Mouse (Mus musculus) B cell, adult 2 months (primary cell): ENCODE results near the gene Pik3c2g.
"Not testable (repeated sequence)": the region's sequence is repeated elsewhere in the genome, so short reads cannot be mapped to it uniquely, and the experiment has no call there.

Experiments used
- DNase-seq, 2 experiments: peaks; one replicate each; pipeline ENCODE4 v3.0.0; 2022

The Pik3c2g gene

GRCm38 (mm10) chr6:139846889-139847544 is 260.0 kb downstream of the Pik3c2g start:
- no peak for DNase-seq

- DNase-seq = no peak
Observed at GRCm38 (mm10) chr6:139849931-139850330, 262.9 kb downstream of the Pik3c2g start.

- DNase-seq = no peak
Observed at GRCm38 (mm10) chr6:139851705-139852603, 264.9 kb downstream of the Pik3c2g start.

- DNase-seq = no peak
Observed at GRCm38 (mm10) chr6:139852836-139853235, 265.8 kb downstream of the Pik3c2g start.

GRCm38 (mm10) chr6:139860141-139860540 is 273.1 kb downstream of the Pik3c2g start:
- no peak for DNase-seq

GRCm38 (mm10) chr6:139861534-139861933 is 274.5 kb downstream of the Pik3c2g start:
- no peak for DNase-seq

- DNase-seq = no peak
Observed at GRCm38 (mm10) chr6:139865059-139865673, 278.1 kb downstream of the Pik3c2g start.

- no peak for DNase-seq
Observed at GRCm38 (mm10) chr6:139874418-139875176, 287.6 kb downstream of the Pik3c2g start.

- no peak for DNase-seq
Observed at GRCm38 (mm10) chr6:139876691-139877090, 289.7 kb downstream of the Pik3c2g start.

GRCm38 (mm10) chr6:139877476-139878361 is 290.7 kb downstream of the Pik3c2g start:
- no peak for DNase-seq

GRCm38 (mm10) chr6:139878362-139878696 is 291.3 kb downstream of the Pik3c2g start:
- DNase-seq = no peak

- DNase-seq = no peak
Observed at GRCm38 (mm10) chr6:139882076-139882475, 295.1 kb downstream of the Pik3c2g start.

GRCm38 (mm10) chr6:139887175-139887574 is 300.2 kb downstream of the Pik3c2g start:
- DNase-seq = no peak

- DNase-seq = no peak
Observed at GRCm38 (mm10) chr6:139895637-139896036, 308.6 kb downstream of the Pik3c2g start.

- DNase-seq = no peak
Observed at GRCm38 (mm10) chr6:139899630-139900151, 312.7 kb downstream of the Pik3c2g start.

GRCm38 (mm10) chr6:139901801-139902200 is 314.8 kb downstream of the Pik3c2g start:
- no peak for DNase-seq

- DNase-seq = no peak
Observed at GRCm38 (mm10) chr6:139907138-139907537, 320.1 kb downstream of the Pik3c2g start.

GRCm38 (mm10) chr6:139908997-139909669 is 322.1 kb downstream of the Pik3c2g start:
- DNase-seq = no peak

- no peak for DNase-seq
Observed at GRCm38 (mm10) chr6:139928766-139929165, 341.7 kb downstream of the Pik3c2g start.

- no peak for DNase-seq
Observed at GRCm38 (mm10) chr6:139934861-139935260, 347.8 kb downstream of the Pik3c2g start.

GRCm38 (mm10) chr6:139937581-139937980 is 350.6 kb downstream of the Pik3c2g start:
- not testable (repeated sequence) for DNase-seq
